Mouse (Mus musculus) embryonic fibroblast, embryonic 13.5 days (primary cell): Measurements from ENCODE around the gene Agpat4. TPM values are rescaled to one million over a fixed set of nuclear protein-coding genes. Genes with fewer than 3 reads are reported as not detected.

ENCODE experiments used
- H3K27ac ChIP-seq: 2 replicates; pipeline ENCODE4 v1.5.1; 2012; ENCODE audit warnings: low read length, control low read depth, inconsistent platforms; ENCODE audit not compliant: insufficient read depth
- H3K4me1 ChIP-seq: 2 replicates; pipeline ENCODE4 v1.6.1; 2011; ENCODE audit warnings: low read length; ENCODE audit not compliant: control insufficient read depth, insufficient read depth
- H3K4me3 ChIP-seq: 2 replicates; pipeline ENCODE4 v1.5.1; 2011; ENCODE audit warnings: mild to moderate bottlenecking, control low read depth, low read length; ENCODE audit not compliant: insufficient read depth
- CTCF ChIP-seq: IDR thresholded peaks from 2 replicates; pipeline ENCODE4 v1.5.1; 2011; ENCODE audit warnings: mild to moderate bottlenecking, control low read depth, low read length, moderate library complexity, borderline replicate concordance; ENCODE audit not compliant: insufficient read depth
- POLR2A ChIP-seq: IDR thresholded peaks from 2 replicates; pipeline ENCODE4 v1.6.1; 2011; ENCODE audit warnings: low read depth, mild to moderate bottlenecking, control low read depth, low read length, moderate library complexity
- polyA plus RNA-seq: library from polyadenylated mRNA; stranded (reverse); fragments of >200 nt; gene quantifications from 2 replicates; pipeline ENCODE4 v1.2.4, GENCODE M21; 2011; ENCODE audit warnings: low read depth; ENCODE audit not compliant: missing spikeins, insufficient read length

Gene Agpat4
- polyA plus RNA-seq, 1 experiment = 37.0 TPM

DNA sequence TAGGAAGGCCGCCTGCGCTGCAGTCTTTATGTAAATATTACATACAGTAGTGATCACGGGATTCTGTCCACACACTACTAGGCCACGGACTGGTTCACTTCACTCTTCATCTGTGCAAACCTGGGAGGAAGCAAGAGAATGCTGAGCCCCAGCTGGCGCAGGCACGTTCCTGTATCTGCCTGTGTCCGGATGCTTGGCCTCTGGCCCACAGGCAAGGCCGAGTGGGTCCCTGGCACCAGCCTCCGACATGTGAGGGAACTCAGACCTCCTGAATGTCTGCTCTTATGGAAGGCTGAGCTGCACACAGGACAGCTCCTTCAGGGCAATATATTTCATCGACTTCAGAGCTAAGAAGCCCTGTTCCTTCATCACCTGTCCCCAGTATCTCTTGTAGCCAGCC, 109.5 kb downstream of the Agpat4 start:
- Histone ChIP-seq H3K27ac (no peak overlapping the region), H3K4me3 (no peak overlapping the region), H3K4me1 (peaks cover 6% of the 10 kb centered on the region)
- TF ChIP-seq POLR2A = no peak
- TF ChIP-seq CTCF = no peak

DNA sequence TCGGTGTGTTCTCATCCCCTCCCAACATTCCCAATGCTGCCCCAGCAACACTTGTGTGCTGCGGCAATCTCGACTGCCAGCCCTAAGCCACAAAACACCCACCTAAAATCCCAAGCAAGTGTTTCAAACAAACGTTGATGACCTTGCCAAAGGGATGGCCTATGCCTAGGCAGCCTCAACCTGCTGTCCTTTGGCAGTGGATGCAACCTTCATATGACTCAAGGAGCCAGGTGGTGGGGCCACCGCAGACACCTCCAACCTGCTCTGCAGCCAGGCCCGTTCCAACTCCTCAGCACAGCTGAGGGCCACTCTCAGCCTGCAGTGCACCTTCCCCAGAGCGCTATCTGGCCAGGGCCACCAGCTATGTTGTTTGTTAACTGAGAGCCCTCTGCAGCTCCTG, 110.0 kb downstream of the Agpat4 start:
- TF ChIP-seq POLR2A = no peak
- TF ChIP-seq CTCF = no peak
- Histone ChIP-seq H3K4me3 (no peak overlapping the region), H3K27ac (no peak overlapping the region), H3K4me1 (peaks cover 6% of the 10 kb centered on the region)

DNA sequence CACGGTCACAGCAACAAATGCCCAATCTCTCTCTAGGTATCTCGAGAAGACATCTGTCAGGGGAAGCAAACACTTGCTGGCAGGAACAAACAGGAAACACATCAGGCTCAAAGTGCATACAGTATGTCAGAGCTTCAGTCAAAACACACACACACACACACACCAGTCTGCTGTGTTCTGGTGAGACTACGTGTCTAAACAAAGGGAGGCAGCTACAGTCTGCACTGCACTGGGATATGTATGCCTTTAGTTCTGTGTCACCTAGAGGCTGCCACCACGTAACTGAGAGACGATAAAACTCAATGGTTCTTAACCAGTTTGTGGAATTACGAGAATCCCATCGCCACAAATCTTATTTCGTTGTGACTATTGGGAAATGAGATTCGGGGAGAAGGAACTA, 111.3 kb downstream of the Agpat4 start:
- peaks cover 6% of the 10 kb centered on the region for H3K4me1 ChIP-seq
- no peak for TF ChIP-seq POLR2A
- TF ChIP-seq CTCF = no peak
- no peak overlapping the region for H3K4me3 ChIP-seq
- no peak overlapping the region for H3K27ac ChIP-seq

DNA sequence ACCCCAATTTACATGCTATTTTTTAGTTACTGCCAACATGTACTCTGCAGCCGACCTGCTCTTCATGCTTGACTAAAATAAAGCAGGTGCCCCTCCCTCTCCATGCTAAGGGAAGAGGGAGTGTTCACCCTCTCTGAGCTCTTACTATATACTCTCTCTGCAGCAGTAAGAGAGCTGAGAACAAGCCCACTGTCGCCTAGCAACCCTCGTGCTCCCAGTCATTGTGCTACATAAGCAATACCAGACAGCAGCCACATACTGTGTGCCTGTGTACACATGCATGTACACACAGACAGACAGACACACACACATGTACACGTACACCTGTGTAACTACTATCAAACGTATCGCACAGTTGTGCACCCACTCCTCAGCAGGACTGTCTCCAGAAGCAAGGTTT, 111.7 kb downstream of the Agpat4 start:
- no peak overlapping the region for H3K27ac ChIP-seq
- H3K4me1 ChIP-seq = peaks cover 6% of the 10 kb centered on the region
- TF ChIP-seq POLR2A (no peak), CTCF (no peak)
- no peak overlapping the region for H3K4me3 ChIP-seq

DNA sequence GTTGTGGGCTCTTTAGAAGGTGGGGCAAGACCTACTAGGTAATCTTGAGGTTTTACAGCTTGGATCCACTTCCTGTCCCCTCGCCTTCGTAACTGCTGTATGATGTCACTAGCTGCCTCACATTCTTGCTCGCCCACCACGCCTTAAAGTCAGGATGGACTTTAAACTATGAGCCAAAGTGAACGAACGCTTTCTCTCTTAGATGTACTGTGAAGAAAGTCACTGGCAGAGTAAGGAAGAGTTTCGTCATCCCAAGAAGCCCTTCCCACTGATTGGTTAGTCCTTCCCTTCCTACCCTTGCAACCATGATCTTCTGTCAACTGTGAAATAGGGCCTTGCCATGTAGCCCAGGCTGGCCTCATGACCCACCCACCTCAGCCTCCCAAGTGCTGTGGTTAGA, 112.6 kb downstream of the Agpat4 start:
- no peak overlapping the region for H3K4me3 ChIP-seq
- no peak for TF ChIP-seq CTCF
- TF ChIP-seq POLR2A = no peak
- no peak overlapping the region for H3K27ac ChIP-seq
- H3K4me1 ChIP-seq = peaks cover 6% of the 10 kb centered on the region

DNA sequence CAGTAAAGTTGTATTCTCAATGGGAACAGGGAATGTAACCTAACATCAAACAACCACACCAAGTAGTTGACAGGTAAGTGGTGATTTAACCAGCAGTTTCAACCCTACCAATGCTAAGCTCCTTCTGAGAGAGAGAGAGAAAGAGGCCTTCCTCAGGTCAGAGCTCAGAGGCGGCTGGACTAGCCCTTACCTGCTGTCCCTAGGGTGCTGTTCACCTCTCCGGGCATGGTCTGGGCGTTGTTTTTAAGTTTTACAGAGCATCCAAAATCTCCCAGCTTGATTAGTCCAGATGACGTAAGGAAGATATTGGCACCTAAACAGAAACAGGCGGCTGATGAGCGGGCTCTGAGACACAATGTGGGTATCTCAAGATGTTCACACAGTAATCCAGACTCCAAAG, 114.2 kb downstream of the Agpat4 start:
- Histone ChIP-seq H3K27ac (no peak overlapping the region), H3K4me1 (0 out of 2 replicates have a peak, but pooled peaks cover 3% of the 10 kb centered on the region), H3K4me3 (no peak overlapping the region)
- no peak for TF ChIP-seq POLR2A
- no peak for TF ChIP-seq CTCF

DNA sequence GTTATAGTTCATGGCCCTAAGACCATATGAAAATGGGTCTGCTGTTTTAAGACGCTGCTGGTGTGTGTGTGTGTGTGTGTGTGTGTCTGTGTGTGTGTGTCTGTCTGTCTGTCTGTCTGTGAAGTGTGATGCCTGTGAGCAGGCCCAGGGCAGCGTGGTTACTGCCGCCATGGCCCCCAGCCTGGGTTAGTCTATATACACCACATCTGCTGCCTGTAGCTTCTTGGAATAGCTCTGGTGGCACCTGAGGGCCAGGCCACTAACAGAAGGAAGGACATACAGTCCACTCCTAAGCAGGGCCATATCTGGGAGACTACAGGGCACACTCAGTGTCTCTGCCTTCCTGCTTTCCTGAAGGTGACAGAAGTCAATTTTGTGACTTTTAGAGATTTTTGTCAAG, 122.2 kb downstream of the Agpat4 start:
- Histone ChIP-seq H3K4me1 (no peaks in the 10 kb centered on the region), H3K4me3 (no peak overlapping the region), H3K27ac (no peak overlapping the region)
- no peak for TF ChIP-seq POLR2A
- TF ChIP-seq CTCF = no peak

DNA sequence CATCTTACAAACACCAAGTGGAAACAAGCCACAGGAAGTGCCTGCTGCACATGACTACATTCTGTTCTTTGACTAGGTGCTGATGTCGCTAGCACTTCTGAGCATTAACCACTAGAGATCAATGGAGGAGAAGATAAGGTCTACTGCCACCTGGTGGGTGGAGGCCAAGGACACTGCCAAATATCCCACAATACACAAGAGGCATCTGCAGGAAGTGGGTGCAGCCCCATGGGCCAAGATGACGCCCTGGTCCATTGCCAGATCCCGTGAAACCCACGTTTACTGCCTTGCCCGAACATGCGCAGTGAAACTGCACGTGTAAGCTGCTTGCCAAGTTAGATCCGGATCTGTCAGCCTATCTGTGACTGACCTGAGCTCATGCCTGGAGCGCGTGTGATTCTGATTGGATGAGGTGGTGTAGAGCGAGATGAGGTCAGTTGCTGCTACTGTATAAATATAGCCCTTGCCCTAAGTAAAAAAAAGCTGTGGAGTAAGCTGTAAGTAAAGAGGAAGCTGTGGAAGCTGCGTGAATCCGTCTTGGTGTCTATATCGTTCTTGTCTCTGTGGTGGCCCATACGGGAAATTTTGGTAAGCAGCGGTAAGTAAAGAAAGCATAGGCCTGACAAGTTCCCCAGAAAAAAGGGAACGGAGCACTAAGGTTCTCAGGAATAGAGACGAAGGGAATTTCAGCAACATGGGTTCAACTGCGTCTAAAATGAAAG, 131.4 kb downstream of the Agpat4 start:
- no peak for TF ChIP-seq POLR2A
- TF ChIP-seq CTCF = no peak
- H3K4me3 ChIP-seq = no peak overlapping the region
- no peak overlapping the region for H3K27ac ChIP-seq
- no peaks in the 10 kb centered on the region for H3K4me1 ChIP-seq

DNA sequence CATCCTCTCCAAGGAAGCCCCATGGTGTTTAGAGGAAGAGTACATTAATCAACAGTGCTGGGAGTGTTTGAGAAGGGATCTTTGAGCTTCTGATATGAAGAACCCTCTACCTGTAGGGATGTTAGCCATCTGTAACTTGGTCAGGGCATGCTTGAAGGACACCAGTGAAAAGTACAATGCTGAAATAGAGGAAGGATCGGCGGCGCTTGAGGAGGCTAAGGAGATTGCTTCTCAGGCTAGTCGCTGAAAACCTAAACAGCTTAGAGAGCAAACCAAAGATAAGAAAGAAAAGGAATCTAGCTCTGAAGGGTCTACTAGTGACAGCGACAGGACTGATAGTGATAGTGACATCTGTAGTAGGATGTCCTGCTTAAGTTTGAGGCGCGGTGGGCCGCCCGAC, 132.1 kb downstream of the Agpat4 start:
- Histone ChIP-seq H3K4me1 (no peaks in the 10 kb centered on the region), H3K27ac (no peak overlapping the region), H3K4me3 (no peak overlapping the region)
- no peak for TF ChIP-seq CTCF
- no peak for TF ChIP-seq POLR2A

DNA sequence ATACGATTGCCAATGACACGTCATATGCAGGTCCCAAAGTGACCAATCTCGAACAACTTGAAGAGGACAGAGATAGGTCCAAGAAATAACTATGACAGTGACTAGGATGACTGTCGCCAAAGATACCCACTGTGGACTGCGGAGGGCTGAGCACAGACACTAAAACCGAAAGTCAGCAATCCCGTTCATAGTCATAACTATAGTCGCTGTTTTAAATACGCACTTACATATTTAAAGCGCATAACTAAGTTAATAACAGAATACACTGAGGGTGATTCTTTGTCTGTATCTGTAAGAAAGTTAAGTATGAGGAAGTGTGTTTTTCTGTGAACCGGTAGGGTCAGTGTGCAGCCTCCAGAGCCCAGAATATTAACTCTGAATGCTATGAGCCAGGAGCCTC, 137.6 kb downstream of the Agpat4 start:
- Histone ChIP-seq H3K27ac (no peak overlapping the region), H3K4me3 (no peak overlapping the region), H3K4me1 (no peaks in the 10 kb centered on the region)
- TF ChIP-seq POLR2A (no peak), CTCF (no peak)
